Mouse (Mus musculus): ENCODE data around the gene Trp53i13.

The Trp53i13 gene

DNA sequence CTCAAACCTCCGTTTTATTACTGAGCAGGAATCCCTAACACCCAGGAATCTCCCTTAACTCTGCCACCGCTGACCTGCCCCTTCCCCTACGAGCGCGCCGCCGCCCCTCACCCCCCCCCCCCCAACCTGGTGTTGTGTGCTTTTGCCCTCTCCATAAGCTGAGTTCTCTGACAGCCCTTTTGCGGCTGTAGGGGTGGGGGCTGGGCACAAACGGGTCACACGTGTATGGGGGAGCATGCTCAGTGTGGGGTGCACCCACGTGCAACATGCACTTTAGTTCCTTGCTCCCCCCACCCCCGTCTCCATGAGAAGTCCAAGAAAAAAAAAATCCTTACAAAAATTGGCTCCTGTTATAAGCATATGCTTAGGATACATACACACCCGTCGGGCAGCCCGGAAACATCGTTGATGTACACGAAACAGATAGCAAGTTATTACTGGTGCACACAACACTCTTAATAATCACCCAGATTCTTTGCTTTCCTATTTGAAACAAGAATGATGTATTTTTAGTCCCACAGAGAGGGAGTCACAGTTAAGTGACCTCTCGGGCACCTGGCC lies 23.4 kb downstream of the Trp53i13 start:
- DNase-seq (ENCODE audit: low spot score), result no peak

DNA sequence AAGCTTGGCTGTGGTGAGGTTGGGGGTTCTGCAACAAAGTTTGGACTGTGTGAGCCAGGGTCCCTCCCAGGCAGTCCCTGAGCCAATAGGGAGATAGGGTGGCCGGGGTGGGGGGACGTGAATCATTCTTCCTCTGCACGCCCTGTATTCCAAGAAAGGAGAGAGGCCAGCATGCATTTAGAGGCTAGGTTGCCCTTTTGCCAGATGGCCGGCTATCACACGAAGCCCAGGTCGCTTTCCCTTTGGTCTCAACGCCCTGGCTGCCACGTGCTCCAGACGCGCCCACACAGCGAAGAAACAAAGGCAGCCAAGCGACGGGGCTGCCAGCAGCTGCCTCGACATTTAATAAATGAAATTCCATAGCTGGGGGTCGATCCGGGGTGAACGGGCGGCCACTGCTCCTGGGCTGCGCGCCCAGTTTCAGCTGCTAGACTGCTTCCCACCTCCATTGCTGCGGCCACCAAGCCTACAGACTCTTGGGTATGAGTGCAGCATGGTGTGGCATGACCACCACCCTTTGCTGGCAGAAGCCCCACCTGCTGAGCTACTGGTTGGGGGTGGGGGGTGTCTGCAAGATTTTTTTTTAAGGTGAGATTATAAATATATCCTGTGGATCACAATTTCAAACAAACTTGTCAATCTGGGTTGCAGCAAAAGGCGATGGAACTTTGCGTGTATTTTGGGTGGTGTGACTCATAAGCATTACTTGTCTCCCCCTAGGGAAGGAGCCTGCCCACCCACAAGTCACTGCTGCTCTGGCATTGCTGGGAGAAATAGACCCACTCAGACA lies 24.1 kb downstream of the Trp53i13 start:
- DNase-seq (ENCODE audit: low spot score), result no peak

DNA sequence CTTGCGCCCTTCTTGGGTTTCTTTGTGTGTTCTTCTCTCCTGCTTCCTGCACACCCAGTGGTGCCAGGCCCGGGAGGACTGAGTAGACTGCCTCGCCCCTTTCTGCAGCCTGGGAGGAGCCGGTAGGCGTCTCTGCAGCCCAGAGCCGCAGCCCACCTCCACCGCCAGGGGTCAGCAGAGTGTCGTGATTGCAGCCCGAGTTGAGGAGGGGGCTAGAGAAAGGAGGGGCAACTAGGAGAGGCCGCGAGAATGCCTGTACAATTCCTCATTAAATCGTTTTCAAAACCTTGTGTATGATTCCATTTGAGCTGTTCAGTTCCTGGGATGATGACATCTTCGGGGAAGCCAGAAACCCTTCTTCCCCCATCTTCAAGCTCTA lies 24.7 kb downstream of the Trp53i13 start:
- no peak for DNase-seq (ENCODE audit: low spot score)

DNA sequence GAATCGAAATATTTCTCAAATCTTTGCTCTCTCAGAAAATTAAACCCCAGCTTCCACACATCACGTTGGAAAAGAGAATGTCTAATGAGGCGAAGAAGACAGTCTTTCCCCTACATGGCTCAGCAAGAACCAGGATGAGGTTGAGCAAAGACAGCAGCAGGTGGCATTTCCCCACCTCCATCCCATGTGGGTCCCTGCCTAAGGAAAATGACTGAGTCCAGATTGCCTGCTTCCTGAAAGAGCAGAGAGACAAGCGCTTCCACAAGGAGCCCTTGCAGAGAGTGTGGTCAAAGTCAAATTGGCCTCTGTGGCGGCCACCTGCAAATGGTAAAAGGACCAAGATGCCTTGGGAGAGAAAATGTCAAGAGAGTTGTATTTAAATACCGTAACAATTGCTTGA lies 25.3 kb downstream of the Trp53i13 start:
- no peak for DNase-seq (ENCODE audit: low spot score)

DNA sequence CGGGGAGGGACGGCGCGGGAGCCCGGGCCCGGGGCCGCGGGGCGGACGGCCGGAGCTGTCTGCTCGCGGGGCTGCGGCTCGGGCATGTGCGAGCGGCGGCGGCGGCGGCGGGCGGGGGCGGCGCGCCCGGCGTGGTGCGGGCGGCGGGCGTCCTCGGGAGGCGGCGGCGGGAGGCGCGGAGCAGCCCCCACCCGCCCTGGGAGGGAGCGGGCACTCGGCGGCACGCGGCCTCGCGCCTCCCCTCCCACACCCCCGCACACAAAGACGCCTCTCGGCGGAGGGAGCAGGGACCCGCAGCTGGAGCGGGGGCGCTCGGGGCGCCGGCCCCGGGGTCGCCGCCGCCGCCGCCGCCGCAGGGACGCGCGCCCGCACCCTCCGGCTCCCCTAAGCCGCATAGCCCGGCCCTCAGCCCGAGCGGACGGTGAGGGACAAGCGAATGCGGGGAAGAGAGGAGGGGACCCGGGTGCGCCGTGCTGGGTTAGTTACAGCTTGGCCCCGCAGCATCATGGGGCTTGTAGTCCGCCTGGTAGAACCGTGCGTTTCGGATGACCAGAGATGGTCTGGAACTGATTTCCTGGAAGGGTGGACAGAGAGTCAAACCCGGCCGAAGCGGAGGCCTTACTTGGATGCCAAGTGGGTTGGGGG lies 26.1 kb downstream of the Trp53i13 start, which contains the start of gene Ankrd13b:
Gene Ankrd13b (minus strand): TSS at position 88 of the 645 bp plus-strand sequence.
- DNase-seq (ENCODE audit: low spot score), result no peak

DNA sequence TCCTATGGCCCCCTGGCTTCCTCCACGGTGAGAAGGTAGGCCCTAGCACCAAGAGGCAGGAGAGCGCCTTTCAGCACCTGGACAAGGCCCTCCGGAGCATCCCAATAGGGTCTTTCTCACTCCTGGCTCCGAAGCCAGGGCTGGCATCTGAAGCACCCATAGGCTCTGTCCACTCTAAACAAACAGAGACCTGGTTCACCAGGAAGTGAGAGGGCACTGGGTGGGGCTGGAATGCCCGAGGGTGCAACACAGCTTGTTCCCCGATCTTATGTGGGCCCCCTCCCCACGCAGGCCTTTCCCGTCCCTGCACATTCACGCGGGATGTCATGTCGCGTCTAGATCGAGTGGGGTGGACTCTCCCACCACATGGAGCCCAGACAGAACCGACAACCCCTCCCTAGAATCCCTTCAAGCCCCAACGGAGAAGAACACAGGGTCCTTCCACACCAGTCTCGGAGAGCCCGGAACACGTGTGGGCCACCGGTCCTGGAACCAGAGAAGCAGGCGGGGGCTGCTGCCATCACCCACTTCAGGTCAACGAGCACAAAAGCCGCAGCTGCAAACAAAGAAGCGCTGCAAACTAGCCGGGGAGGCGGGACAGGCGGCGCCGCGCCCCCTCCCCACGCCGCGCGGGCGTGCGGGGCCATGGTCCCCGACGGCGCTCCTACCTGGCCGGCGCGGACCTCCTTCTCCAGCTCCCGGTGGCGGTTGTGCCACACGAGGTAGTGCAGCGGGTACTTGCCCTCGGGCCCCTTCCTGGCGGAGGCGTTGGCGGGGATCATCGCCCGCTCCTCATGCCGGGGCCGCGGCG lies 26.8 kb downstream of the Trp53i13 start:
- DNase-seq (ENCODE audit: low spot score), result no peak

DNA sequence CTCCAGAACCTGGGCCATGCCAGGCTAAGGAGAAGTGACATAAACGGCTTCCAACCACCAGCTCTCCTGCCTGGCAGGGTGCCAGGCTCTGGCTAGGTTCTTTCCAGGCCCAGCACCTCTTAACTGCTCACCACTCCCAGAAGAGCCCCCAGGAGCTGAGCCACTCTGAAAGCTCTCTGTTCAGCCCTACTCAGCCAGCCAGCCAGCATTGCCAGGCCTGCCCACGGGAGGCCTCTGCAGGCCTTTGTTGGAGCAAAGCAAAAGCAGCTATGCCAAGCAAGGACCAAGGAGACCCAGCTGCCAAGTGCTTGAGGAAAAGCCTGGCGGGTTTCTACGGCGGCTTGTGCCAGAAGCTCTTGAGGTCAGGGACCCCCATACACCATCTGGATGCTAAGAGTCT lies 29.0 kb downstream of the Trp53i13 start:
- DNase-seq (ENCODE audit: low spot score), result no peak

DNA sequence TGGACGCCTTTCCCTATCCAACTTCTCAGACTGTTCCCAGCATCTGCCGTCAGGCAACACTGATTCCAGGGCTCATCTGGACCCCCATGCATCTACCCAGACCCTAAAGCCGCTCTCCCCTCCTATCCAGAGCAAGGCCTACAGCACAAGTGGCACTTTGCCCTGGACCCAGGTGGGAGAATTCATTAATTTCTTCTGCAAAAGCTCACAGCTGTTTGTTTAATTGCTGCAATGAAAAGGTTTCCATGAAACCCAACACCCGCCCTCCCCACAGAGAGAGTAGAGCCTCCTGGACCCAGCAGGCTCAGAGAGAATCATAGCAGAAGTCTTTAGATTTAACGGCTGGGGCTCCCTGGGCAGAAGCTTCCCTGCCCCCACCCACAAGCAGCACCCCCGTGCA lies 30.6 kb downstream of the Trp53i13 start:
- no peak for DNase-seq (ENCODE audit: low spot score)

DNA sequence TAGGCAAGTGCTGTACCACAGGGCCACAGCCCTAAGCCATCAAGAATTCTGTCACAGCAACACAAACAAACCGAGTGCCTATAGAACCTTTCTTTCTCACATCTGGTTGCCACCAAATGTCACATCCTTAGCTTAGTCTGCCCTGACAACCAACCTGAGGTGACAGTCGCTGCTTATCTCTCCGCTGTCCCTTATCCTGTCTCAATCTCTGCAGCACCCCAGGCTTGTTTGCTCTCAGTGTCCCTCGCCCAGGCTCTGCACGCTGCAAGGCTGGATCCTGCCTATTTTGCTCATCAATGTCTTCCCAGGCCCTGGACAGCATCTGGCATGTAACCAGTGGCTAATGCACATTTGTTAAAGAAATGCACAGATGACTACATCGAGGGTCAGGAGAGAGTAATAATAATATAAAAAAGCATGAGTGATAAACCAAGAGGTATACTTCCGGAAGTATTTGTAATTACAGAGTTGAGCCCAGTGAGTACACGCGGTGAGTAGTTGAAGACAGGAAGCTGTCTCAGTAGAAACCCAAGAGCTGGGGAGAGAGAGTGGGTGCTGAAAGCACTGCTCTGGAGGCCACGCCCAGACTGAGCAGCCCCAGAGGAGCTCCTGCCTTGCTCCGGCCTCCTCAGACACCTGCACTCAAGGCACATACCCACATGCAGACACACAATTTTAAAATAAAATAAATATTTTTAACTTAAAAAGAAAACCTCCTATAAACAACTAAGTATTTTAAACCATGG lies 32.1 kb downstream of the Trp53i13 start:
- no peak for DNase-seq (ENCODE audit: low spot score)

DNA sequence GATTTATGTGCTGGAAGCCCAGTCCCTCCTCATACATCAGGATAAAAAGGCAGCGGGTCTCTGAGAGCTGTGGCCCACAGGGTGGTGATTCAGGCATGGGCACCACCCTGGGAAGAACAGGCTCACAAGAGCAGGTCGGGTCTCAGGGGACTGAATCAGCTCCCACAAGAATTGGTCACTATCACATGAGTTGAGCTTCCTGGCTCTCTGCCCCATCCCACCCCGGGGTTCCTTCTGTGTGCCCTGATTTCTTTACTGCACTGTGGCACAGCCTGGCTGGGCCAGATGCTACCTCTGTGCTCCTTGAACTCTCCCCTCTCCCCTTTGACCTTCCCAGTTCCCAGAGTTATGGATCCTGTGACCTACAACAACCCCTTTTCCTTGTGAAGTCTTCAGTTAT lies 32.7 kb downstream of the Trp53i13 start:
- no peak for DNase-seq (ENCODE audit: low spot score)

DNA sequence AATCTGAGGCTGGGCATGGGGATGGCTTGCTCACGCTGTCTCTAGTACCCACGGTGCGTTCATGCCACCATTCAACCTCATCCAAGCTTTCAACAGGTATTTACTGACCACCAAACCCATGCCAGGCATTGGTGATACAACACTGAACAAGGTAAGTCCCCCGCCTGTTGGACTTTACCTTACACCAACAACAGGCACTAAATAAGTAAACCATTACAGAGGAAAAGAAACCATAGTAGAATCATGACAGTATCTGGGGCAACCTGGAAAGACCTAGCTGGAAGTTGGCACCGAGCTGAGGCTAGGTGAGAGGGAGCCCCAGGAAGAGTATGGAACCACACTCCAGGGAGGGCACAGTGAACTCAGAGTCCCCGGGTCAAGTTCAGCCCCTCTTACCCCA lies 38.9 kb downstream of the Trp53i13 start:
- DNase-seq (ENCODE audit: low spot score), result no peak

DNA sequence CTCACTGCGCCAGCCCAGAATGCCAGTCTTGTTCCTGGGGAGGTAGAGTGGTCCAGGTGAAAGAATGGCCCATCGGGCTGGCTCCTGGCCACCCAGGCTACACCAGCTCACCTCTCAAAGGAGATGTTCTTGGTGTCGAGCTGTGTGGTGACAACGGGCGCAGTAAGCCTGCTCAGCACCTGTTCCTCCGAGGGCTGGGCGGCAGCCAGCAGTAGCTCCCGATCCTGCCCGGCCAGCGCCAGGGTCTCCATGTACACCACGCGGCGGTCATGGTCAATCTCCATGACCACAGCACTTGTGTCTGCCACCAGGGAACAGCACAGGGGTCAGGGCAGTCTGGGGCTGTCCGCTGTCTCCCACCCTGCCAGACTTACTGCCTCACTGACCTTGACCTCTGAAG lies 39.6 kb downstream of the Trp53i13 start:
- no peak for DNase-seq (ENCODE audit: low spot score)

DNA sequence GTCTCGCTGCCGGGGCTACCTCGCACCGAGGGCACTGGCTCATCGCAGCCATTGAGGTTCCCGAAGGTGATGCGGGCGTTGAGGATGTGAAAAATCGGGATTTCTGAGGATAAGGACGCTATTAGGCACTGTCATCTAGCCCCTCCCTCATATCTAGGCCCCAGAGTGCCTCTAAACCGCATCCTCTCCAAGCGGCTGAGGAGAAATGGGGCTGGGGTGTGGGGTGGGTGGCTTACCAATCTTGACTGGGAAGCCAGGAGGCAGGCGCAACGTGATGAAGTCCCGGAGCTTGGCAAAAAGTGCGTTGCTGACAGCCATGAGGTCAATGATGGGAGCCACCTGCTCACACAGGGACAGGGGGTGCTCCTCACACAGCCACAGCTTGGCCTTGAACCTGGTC lies 43.0 kb downstream of the Trp53i13 start:
- no peak for DNase-seq (ENCODE audit: low spot score)

DNA sequence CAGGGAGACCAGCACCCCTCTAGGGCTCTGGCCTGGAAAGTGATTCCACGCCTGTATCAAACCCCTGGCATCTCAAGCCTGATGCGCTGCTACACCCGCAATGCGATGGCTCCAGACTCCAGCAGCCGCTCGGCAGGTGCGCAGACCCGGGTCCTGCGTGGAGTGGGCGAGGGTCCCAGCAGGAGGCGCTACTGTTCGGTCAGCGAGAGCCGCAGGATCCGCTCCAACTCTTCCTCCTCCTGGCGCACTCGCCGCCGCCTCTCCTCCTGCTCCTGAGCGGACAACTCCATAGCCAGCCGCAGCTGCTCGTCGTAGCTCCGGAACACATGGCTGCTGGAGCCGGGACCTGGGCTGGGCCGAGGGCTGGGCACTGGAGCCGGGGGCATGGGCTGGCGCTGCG lies 44.4 kb downstream of the Trp53i13 start:
- no peak for DNase-seq (ENCODE audit: low spot score)

DNA sequence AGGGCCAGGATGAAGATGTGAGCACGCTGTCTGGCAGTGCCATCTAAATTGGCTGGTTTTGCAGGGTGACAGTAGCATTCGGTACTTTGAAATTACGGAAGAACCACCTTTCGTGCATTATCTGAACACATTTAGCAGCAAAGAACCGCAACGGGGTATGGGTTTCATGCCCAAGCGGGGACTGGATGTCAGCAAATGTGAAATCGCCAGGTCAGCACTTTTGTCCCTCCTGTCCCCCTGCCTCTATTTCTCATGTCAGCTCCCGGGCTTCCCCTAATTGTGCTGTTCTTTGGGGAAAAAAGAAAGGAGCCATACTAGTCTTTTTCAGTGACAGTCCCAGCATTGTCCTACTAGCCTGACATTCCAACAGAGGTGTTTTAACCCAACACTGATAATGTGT lies 47.4 kb downstream of the Trp53i13 start:
- DNase-seq (ENCODE audit: low spot score), result no peak

DNA sequence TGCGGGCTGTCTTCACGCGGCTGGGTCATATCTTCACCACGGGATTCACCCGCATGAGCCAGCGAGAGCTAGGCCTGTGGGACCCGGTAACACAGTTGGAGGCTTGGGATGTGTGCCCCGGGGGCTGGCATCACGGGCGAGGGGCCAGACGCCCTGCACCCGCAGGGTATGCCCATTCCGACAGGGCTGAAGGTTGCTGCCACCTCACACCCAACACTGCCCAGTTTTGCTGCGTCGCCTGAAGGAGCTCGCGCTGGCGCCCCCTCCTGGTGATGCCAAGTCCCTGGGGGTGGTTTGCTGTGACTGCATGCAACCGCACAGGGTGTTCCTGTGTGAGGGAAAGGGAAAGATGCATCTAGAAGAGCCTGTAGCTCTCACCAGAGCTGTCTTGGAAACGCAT lies 48.0 kb downstream of the Trp53i13 start:
- no peak for DNase-seq (ENCODE audit: low spot score)

DNA sequence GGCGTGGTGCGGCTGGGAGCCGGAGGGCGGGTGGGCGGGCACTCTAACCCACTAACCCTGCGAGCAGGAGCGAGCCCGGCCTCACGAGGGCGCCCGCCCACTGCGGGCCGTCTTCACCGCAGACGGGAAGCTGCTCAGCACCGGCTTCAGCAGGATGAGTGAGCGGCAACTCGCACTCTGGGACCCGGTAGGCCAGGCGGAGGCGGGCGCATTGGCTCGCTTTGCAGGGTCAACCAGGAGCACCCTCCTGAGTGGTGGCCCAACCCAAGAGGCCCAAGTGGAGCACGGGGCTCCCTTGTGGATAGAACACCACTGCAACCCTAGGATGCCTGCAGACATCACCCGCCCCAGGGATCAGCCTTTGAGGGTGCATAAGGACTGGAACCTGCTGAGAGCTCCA lies 48.6 kb downstream of the Trp53i13 start:
- no peak for DNase-seq (ENCODE audit: low spot score)

DNA sequence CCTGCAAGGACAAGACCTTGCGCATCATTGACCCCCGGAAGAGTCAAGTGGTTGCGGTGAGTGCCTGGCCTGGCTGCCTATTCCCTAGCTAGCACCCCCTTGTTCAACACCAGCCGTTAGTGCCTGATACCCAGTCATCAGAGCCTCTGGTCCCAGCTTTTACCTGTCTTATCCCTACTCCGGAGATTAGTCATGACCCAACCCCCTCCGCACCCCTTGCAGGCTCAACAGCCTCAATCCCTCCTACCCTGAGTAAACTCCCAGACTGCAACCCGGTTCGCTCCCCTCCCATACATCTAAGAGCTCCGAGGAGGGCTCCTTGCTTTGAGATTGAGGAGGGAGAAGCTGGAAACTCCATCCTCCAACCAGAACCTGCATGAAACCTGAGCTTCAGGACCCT lies 49.2 kb downstream of the Trp53i13 start:
- no peak for DNase-seq (ENCODE audit: low spot score)

DNA sequence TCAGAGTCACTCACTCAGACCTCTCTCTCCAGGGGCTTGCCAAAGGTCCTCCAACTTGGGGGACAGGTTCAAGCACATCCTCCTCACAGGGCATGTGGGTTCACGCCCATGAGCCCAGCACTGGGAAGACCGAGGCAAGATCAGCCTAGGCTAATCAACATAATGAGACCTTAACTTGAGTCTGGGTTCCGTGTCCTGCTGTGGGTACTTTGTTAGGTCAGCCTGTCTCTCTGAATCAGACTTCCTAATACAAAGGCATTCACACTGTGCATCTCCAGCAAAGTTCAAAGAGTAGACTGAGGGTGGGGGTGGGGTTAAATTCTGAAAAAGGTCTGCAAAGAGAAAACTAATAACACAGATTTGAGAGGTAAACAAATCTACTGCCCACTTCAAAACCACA lies 50.7 kb downstream of the Trp53i13 start:
- no peak for DNase-seq (ENCODE audit: low spot score)

DNA sequence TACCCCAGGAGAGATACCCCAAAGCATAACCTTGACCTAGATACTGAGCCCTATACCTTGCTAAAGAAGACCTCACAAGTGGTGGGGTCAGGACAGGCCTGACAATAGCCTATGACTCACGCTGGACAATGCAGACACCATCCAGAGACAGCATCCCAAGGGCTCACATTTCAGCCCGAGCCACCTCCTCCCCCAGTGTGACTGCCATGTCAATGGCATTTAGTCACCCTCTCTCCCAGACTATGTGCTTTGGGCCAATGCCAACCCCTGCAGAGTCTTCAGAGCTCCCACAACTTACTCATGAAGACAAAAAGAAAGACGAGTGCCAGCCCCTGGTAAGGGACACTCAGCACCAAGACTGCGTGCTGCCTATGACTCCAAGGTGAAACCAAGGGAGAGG lies 51.1 kb downstream of the Trp53i13 start:
- DNase-seq (ENCODE audit: low spot score), result no peak

DNA sequence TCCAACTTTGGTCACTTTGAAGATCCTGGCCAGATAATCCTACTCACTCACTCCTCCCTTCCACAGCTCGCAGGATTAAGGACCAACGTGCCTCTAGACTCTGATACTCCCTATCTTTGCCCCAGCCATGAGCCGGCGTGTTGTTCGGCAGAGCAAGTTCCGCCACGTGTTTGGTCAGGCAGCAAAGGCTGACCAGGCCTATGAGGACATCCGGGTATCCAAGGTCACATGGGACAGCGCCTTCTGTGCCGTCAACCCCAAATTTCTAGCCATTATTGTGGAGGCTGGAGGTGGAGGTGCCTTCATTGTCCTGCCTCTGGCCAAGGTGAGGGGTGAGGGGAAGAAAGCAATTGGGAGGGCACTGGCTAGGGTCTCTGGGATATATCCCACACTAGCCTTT lies 52.0 kb downstream of the Trp53i13 start:
- no peak for DNase-seq (ENCODE audit: low spot score)

DNA sequence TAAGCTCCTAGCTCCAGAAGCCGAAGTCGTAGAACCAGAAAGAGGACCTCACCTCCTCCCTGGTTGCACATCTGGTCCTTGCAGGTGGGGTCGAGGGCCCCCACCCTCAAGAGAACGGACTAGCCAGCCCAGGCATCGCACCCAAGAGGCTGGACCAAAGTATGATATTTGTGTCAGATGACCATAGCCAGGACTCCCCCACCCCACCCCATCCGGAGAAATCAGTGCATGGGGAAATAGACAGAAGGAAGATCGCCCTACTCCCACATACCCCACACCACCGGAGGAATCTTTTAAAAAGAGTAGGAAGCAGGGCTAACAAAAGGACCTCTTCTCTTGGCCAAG lies 52.7 kb downstream of the Trp53i13 start:
- DNase-seq (ENCODE audit: low spot score), result no peak

Data from layer of hippocampus, adult 9-10 months (tissue).